11 mouse cellular contexts compared by ENCODE assay signal in the genomic region with DNA sequence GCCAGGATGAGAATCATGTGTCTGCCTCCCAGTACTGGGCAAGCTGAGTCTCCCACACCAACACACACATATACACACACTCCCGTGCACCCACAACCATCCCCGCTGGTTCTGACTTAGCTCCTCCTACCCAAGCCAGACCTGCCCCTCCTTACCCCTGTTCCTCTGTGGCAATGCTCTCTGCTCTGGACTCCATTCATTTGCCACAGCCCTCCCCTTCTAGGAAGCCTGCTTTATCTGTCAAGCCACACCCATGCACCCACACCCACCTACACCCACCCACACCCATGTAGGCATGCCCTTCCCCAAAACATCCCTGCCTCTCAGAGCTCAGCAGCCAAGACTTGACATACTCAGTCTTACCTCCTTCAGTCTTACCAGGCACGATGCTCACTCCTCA. TPM values are rescaled to one million over a fixed set of nuclear protein-coding genes. Genes with fewer than 3 reads are reported as not detected.
DNase-seq lines count a peak whose midpoint lies in the region; ATAC-seq and TF ChIP-seq lines count a peak whose summit lies in the region.
"Had no signal": no experiment of that assay in that cellular context is flagged by ENCODE, and none has a peak within 500 bp of the region (broad histone marks: within the 10 kb centered on the region; RNA-seq: fewer than 3 reads in every experiment).

No protein-coding gene starts in this region.

- H3K4me3 ChIP-seq in forebrain, embryonic 11.5 days (ENCODE audit: low read depth, low read length) = no peak overlapping the region
- no peak overlapping the region for H3K4me3 ChIP-seq in forebrain, embryonic 13.5 days
- H3K4me3 ChIP-seq in limb, embryonic 11.5 days (ENCODE audit: low read depth, low read length) = no peak overlapping the region
- no peak overlapping the region for H3K4me3 ChIP-seq in limb, embryonic 10.5 days
- H3K4me3 ChIP-seq in embryonic facial prominence, embryonic 12.5 days = no peak overlapping the region
- no peak overlapping the region for H3K4me3 ChIP-seq in left cerebral cortex, adult 2 months

- no peaks in the 10 kb centered on the region for H3K9me3 ChIP-seq in forebrain, embryonic 11.5 days (ENCODE audit: control insufficient read depth, low read length)
- no peaks in the 10 kb centered on the region for H3K9me3 ChIP-seq in forebrain, embryonic 13.5 days (replicated peaks)
- H3K9me3 ChIP-seq in limb, embryonic 11.5 days (ENCODE audit: control insufficient read depth, low read length) = no peaks in the 10 kb centered on the region
- H3K9me3 ChIP-seq in limb, embryonic 10.5 days (replicated peaks) = no peaks in the 10 kb centered on the region
- H3K9me3 ChIP-seq in embryonic facial prominence, embryonic 12.5 days = no peaks in the 10 kb centered on the region

- no peak overlapping the region for H3K4me2 ChIP-seq in forebrain, embryonic 11.5 days (ENCODE audit: low read depth, low read length, severe bottlenecking)
- H3K4me2 ChIP-seq in forebrain, embryonic 13.5 days = no peak overlapping the region
- no peak overlapping the region for H3K4me2 ChIP-seq in limb, embryonic 11.5 days (ENCODE audit: low read depth, severe bottlenecking)
- H3K4me2 ChIP-seq in embryonic facial prominence, embryonic 12.5 days (replicated peaks) = no peak overlapping the region

- ATAC-seq in forebrain, embryonic 11.5 days (replicated peaks; ENCODE audit: low FRiP score) = peak; percentile 60; the same call in 1 of the 2 replicates
- ATAC-seq in forebrain, embryonic 13.5 days = no peak
- ATAC-seq in limb, embryonic 11.5 days (ENCODE audit: insufficient number of reproducible peaks, low FRiP score, low TSS enrichment, low read depth) = 0 out of 2 replicates have a peak, but pooled peaks have one; percentile 47
- ATAC-seq in embryonic facial prominence, embryonic 12.5 days (ENCODE audit: insufficient number of reproducible peaks, insufficient read depth, low FRiP score, low TSS enrichment) = 0 out of 2 replicates have a peak, but pooled peaks have one; percentile 41
- ATAC-seq in megakaryocyte-erythroid progenitor cell, adult 5-6 weeks (replicated peaks; ENCODE audit: low FRiP score, low TSS enrichment, poor library complexity, severe bottlenecking) = peak; percentile 89

- H3K27ac ChIP-seq in forebrain, embryonic 11.5 days (ENCODE audit: low read depth, low read length) = no peak overlapping the region
- H3K27ac ChIP-seq in forebrain, embryonic 13.5 days = no peak overlapping the region
- no peak overlapping the region for H3K27ac ChIP-seq in limb, embryonic 11.5 days (replicated peaks; ENCODE audit: low read depth, low read length)
- H3K27ac ChIP-seq in limb, embryonic 10.5 days = no peak overlapping the region
- no peak overlapping the region for H3K27ac ChIP-seq in embryonic facial prominence, embryonic 12.5 days
- no peak overlapping the region for H3K27ac ChIP-seq in left cerebral cortex, adult 2 months

- H3K4me1 ChIP-seq in forebrain, embryonic 11.5 days (replicated peaks; ENCODE audit: control insufficient read depth, insufficient read depth, low read length) = no peaks in the 10 kb centered on the region; the same call in 1 of the 2 replicates
- H3K4me1 ChIP-seq in forebrain, embryonic 13.5 days = peaks cover 9% of the 10 kb centered on the region; the same call in 1 of the 2 replicates
- no peaks in the 10 kb centered on the region for H3K4me1 ChIP-seq in limb, embryonic 11.5 days (ENCODE audit: control insufficient read depth, insufficient read depth, low read length)
- peaks cover 4% of the 10 kb centered on the region; the same call in 1 of the 2 replicates for H3K4me1 ChIP-seq in limb, embryonic 10.5 days
- H3K4me1 ChIP-seq in embryonic facial prominence, embryonic 12.5 days = no peaks in the 10 kb centered on the region; the same call in 1 of the 2 replicates

- intact Hi-C loops in left cerebral cortex, adult 2 months (cut with DNase I) = no loop called here

- 80% methylated on average over 3 of the region's 3 CpGs for WGBS in forebrain, embryonic 11.5 days
- WGBS in forebrain, embryonic 13.5 days = 89% methylated on average over 3 of the region's 3 CpGs
- WGBS in limb, embryonic 11.5 days = 86% methylated on average over 3 of the region's 3 CpGs
- 73% methylated on average over 3 of the region's 3 CpGs for WGBS in limb, embryonic 10.5 days
- 88% methylated on average over 3 of the region's 3 CpGs for WGBS in embryonic facial prominence, embryonic 12.5 days

- peaks cover 3% of the 10 kb centered on the region; the same call in 1 of the 2 replicates for H3K27me3 ChIP-seq in forebrain, embryonic 11.5 days (ENCODE audit: control insufficient read depth, insufficient read depth, low read length)
- peaks cover 22% of the 10 kb centered on the region for H3K27me3 ChIP-seq in forebrain, embryonic 13.5 days
- H3K27me3 ChIP-seq in limb, embryonic 11.5 days (ENCODE audit: control insufficient read depth, insufficient read depth, low read length) = peaks cover 10% of the 10 kb centered on the region
- H3K27me3 ChIP-seq in limb, embryonic 10.5 days (ENCODE audit: low read depth, poor library complexity, severe bottlenecking) = peaks cover 57% of the 10 kb centered on the region
- H3K27me3 ChIP-seq in embryonic facial prominence, embryonic 12.5 days = peaks cover 15% of the 10 kb centered on the region

- no peak for TF ChIP-seq CTCF in left cerebral cortex, adult 2 months (IDR thresholded peaks at IDR 0.05)

- no peaks in the 10 kb centered on the region for H3K36me3 ChIP-seq in forebrain, embryonic 11.5 days (ENCODE audit: control insufficient read depth, insufficient read depth, low read length)
- no peaks in the 10 kb centered on the region for H3K36me3 ChIP-seq in forebrain, embryonic 13.5 days (ENCODE audit: poor library complexity, severe bottlenecking)
- H3K36me3 ChIP-seq in limb, embryonic 11.5 days (ENCODE audit: control insufficient read depth, insufficient read depth, low read length) = no peaks in the 10 kb centered on the region
- H3K36me3 ChIP-seq in limb, embryonic 10.5 days = no peaks in the 10 kb centered on the region
- H3K36me3 ChIP-seq in embryonic facial prominence, embryonic 12.5 days = no peaks in the 10 kb centered on the region

- DNase-seq in forebrain, embryonic 11.5 days (ENCODE audit: low spot score) = no peak
- no peak for DNase-seq in limb, embryonic 11.5 days (ENCODE audit: low spot score)
- DNase-seq in limb, embryonic 10.5 days (ENCODE audit: low spot score) = no peak
- DNase-seq in left cerebral cortex, adult 2 months (ENCODE audit: extremely low spot score in 1 of 2, low spot score in 2 of 2) = no peak
- no peak for DNase-seq in gastrocnemius, postnatal 10 days

- H3K9ac ChIP-seq in forebrain, embryonic 11.5 days (ENCODE audit: low read length) = no peak overlapping the region
- H3K9ac ChIP-seq in forebrain, embryonic 13.5 days = no peak overlapping the region
- no peak overlapping the region for H3K9ac ChIP-seq in limb, embryonic 11.5 days (ENCODE audit: low read length)
- no peak overlapping the region for H3K9ac ChIP-seq in embryonic facial prominence, embryonic 12.5 days

RNA-seq across cellular contexts. Expression of a gene that starts 4.4 kb away (rescaled TPM):
- polyA plus RNA-seq in forebrain, embryonic 11.5 days (2014; fragmentation: Nextera tagmentation; extraction: Ambion mirVana) = 0.67 TPM in 1 of 2 replicates, not detected in the other
- 0.84 and 1.0 TPM in 2 replicates for polyA plus RNA-seq in forebrain, embryonic 13.5 days (2015; fragmentation: Nextera tagmentation; extraction: Ambion mirVana)
- not detected in 2 replicates for polyA plus RNA-seq in limb, embryonic 11.5 days (2014; fragmentation: Nextera tagmentation; extraction: Ambion mirVana)
- polyA plus RNA-seq in limb, embryonic 10.5 days (2016; fragmentation: Nextera tagmentation; extraction: Ambion mirVana) = not detected in 2 replicates
- polyA plus RNA-seq in embryonic facial prominence, embryonic 12.5 days (2016; fragmentation: Nextera tagmentation; extraction: Ambion mirVana) = 0.36 TPM in 1 of 2 replicates, not detected in the other
- not detected in 2 replicates for total RNA-seq in megakaryocyte-erythroid progenitor cell, adult 5-6 weeks (2014; fragmentation: Nextera tagmentation)
- total RNA-seq in megakaryocyte-erythroid progenitor cell, adult 5-6 weeks (2017) = not detected in 2 replicates
- under 1 TPM in 1 of 2 experiments, not detected in 1; 0.70 TPM for total RNA-seq in left cerebral cortex, adult 2 months (2021)
- not detected for total RNA-seq in gastrocnemius, postnatal 10 days (2021)
- total RNA-seq: gastrocnemius, adult 18-20 months; hematopoietic stem cell, adult 5-6 weeks; liver, adult 2 months had no signal
- polyA plus RNA-seq: liver, adult 2 months had no signal

RNA-seq across cellular contexts. Expression of a gene that starts 50.4 kb away (rescaled TPM):
- 8.6 and 11.7 TPM in 2 replicates for polyA plus RNA-seq in forebrain, embryonic 11.5 days (2014; fragmentation: Nextera tagmentation; extraction: Ambion mirVana)
- 12.0 and 13.2 TPM in 2 replicates for polyA plus RNA-seq in forebrain, embryonic 13.5 days (2015; fragmentation: Nextera tagmentation; extraction: Ambion mirVana)
- polyA plus RNA-seq in limb, embryonic 11.5 days (2014; fragmentation: Nextera tagmentation; extraction: Ambion mirVana) = 0.27 and 0.60 TPM in 2 replicates
- 0.04 and 0.13 TPM in 2 replicates for polyA plus RNA-seq in limb, embryonic 10.5 days (2016; fragmentation: Nextera tagmentation; extraction: Ambion mirVana)
- polyA plus RNA-seq in embryonic facial prominence, embryonic 12.5 days (2016; fragmentation: Nextera tagmentation; extraction: Ambion mirVana) = 2.9 and 3.6 TPM in 2 replicates
- total RNA-seq in megakaryocyte-erythroid progenitor cell, adult 5-6 weeks (2014; fragmentation: Nextera tagmentation) = not detected in 2 replicates
- 0.23 TPM in 1 of 2 replicates, not detected in the other for total RNA-seq in megakaryocyte-erythroid progenitor cell, adult 5-6 weeks (2017)
- total RNA-seq in left cerebral cortex, adult 2 months (2021) = 10 to 100 TPM; 16.9 to 18.8 TPM
- total RNA-seq in gastrocnemius, postnatal 10 days (2021) = 1 to 10 TPM; 2.8 to 2.9 TPM
- total RNA-seq: hematopoietic stem cell, adult 5-6 weeks; liver, adult 2 months had no signal
- polyA plus RNA-seq: liver, adult 2 months had no signal
